Mouse (Mus musculus) neutrophil, adult 5-6 weeks (primary cell): ENCODE measurements around the gene Slc28a3. TPM values are rescaled to one million over a fixed set of nuclear protein-coding genes. Genes with fewer than 3 reads are reported as not detected.

Experiments used
- total RNA-seq: library from RNA; stranded (forward); fragments of 200-1000 nt; gene quantifications from 2 replicates; pipeline ENCODE4 v1.2.3, GENCODE M21; 2017

The Slc28a3 gene
- total RNA-seq, 1 experiment from 2014 or later, result 3.6 TPM

Other genes with a start within 250 kb of the Slc28a3 start
- 7.7 and 8.1 TPM in 2 replicates for gene 2210016F16Rik, start 225.7 kb downstream of the Slc28a3 start, total RNA-seq
- 38.4 and 45.8 TPM in 2 replicates for gene Rmi1, start 208.6 kb downstream of the Slc28a3 start, total RNA-seq
- 1,458 and 1,547 TPM in 2 replicates for gene Hnrnpk, start 207.5 kb downstream of the Slc28a3 start, total RNA-seq
- 0.12 TPM in 1 of 2 replicates, not detected in the other for gene Ntrk2, start 195.7 kb upstream of the Slc28a3 start, total RNA-seq